Mouse (Mus musculus) heart, adult 9 months (tissue): Measurements from ENCODE around the gene Cdc42se1.
"Not testable (repeated sequence)": the region's sequence is repeated elsewhere in the genome, so short reads cannot be mapped to it uniquely, and the experiment has no call there.

Experiments
- DNase-seq, 2 experiments: peaks; one replicate each; pipeline ENCODE4 v3.0.0; 2022; ENCODE audit warnings: low spot score in 2 of 2

Cdc42se1 gene

GRCm38 (mm10) chr3:95228148-95228893 is at the start of gene Cdc42se1:
Cdc42se1 (plus strand) TSS chr3:95228732.
- DNase-seq = peak; percentile 89 to 91

- no peak for DNase-seq
Observed at GRCm38 (mm10) chr3:95178948-95179347, 49.6 kb upstream of the Cdc42se1 start.

GRCm38 (mm10) chr3:95179890-95180289 is 48.6 kb upstream of the Cdc42se1 start:
- no peak for DNase-seq

- DNase-seq = no peak
Observed at GRCm38 (mm10) chr3:95181841-95182240, 46.7 kb upstream of the Cdc42se1 start.

GRCm38 (mm10) chr3:95184796-95185577 is 43.5 kb upstream of the Cdc42se1 start:
- no peak for DNase-seq

- no peak for DNase-seq
Observed at GRCm38 (mm10) chr3:95186100-95186499, 42.4 kb upstream of the Cdc42se1 start.

GRCm38 (mm10) chr3:95186888-95187287 is 41.6 kb upstream of the Cdc42se1 start:
- no peak for DNase-seq

GRCm38 (mm10) chr3:95194721-95195135 is 33.8 kb upstream of the Cdc42se1 start:
- no peak for DNase-seq

GRCm38 (mm10) chr3:95195772-95196171 is 32.8 kb upstream of the Cdc42se1 start:
- no peak for DNase-seq

- DNase-seq = no peak
Observed at GRCm38 (mm10) chr3:95199101-95199500, 29.4 kb upstream of the Cdc42se1 start.

GRCm38 (mm10) chr3:95200132-95200531 is 28.4 kb upstream of the Cdc42se1 start:
- peak in 1 of 2 experiments; percentile 7 for DNase-seq

GRCm38 (mm10) chr3:95200562-95200961 is 28.0 kb upstream of the Cdc42se1 start:
- no peak for DNase-seq

- DNase-seq = no peak
Observed at GRCm38 (mm10) chr3:95203880-95204279, 24.7 kb upstream of the Cdc42se1 start.

- no peak for DNase-seq
Observed at GRCm38 (mm10) chr3:95208286-95208685, 20.2 kb upstream of the Cdc42se1 start.

- no peak for DNase-seq
Observed at GRCm38 (mm10) chr3:95210585-95210984, 17.9 kb upstream of the Cdc42se1 start.

- not testable (repeated sequence) for DNase-seq
Observed at GRCm38 (mm10) chr3:95212889-95213608, 15.5 kb upstream of the Cdc42se1 start.

GRCm38 (mm10) chr3:95213609-95213975 is 14.9 kb upstream of the Cdc42se1 start:
- no peak for DNase-seq

GRCm38 (mm10) chr3:95216655-95217254 is 11.8 kb upstream of the Cdc42se1 start:
- DNase-seq = no peak

GRCm38 (mm10) chr3:95217255-95218134 is 11.0 kb upstream of the Cdc42se1 start, which contains the start of gene Gabpb2:
Gabpb2 (minus strand) TSS chr3:95217916.
- peak; percentile 94 to 96 for DNase-seq

- no peak for DNase-seq
Observed at GRCm38 (mm10) chr3:95218466-95219137, 9.9 kb upstream of the Cdc42se1 start.
